Mouse (Mus musculus) urinary bladder, postnatal 36 days (tissue): ENCODE data around the gene Gli2.

ENCODE experiments used
- DNase-seq, 2 experiments: peaks; one replicate each; pipeline ENCODE4 v3.0.0; 2022; ENCODE audit warnings: low spot score in 2 of 2, mixed read lengths in 1 of 2

Gene Gli2

DNA sequence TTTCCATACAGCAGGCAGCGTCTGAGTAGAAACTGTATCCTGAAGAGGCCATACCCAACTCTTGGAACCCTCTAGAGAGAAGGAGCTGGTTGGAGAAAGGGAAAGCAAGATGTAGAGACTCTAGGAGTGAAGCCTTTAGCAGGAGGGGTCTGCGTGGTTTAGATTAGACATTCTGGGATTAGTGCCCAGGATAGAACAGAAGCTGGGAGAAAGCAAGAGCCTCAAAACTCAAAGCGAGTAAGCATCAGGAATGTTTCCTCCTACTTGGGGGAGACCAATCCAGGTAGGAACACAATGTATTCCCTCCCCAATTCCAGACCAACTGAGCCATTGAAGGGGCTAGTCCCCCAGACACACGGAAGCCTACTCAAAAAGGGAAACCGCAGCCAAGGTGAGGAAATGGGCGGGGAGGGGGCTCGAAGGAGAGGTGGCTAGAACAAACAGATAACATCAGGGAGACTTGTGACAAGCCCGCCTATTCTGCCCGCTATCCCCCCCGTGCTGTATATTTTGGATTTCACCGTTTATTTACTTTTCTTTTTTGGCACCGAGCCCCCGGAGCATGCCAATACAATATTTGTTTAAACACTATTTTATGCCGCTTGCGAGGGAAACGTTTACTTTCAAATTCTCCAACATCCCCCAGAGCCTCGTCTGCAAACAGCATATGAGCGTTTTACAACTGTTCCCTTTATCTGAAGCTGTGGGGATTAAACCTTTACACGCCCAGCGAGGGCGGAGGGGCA lies 2.1 kb downstream of the Gli2 start:
- DNase-seq, result peak in 1 of 2 experiments; percentile 22

- DNase-seq, result no peak
Observed at GRCm38 (mm10) chr1:119049812-119050615, 3.4 kb downstream of the Gli2 start.

GRCm38 (mm10) chr1:119048988-119049387 lies 4.4 kb downstream of the Gli2 start:
- no peak for DNase-seq

DNA sequence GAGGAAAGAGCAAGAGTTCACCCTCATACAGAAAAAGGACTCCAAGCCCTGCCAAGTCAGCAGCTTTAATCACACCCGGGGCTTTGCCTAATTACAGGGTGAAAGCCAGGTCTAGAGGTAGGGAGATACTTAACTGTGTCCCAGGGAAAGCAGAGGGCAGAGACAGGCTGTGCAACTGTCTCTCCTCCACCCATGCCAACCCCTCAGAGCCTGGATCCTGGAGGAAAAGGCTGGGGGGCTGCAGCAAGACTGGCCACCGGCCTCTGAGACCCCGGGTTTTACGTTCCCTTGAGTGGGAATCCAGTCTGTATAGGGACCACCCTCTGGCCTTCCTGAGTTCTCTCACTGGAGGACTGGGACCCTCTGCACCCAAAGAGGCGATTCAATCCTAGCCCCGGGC lies 4.9 kb downstream of the Gli2 start:
- no peak for DNase-seq

DNA sequence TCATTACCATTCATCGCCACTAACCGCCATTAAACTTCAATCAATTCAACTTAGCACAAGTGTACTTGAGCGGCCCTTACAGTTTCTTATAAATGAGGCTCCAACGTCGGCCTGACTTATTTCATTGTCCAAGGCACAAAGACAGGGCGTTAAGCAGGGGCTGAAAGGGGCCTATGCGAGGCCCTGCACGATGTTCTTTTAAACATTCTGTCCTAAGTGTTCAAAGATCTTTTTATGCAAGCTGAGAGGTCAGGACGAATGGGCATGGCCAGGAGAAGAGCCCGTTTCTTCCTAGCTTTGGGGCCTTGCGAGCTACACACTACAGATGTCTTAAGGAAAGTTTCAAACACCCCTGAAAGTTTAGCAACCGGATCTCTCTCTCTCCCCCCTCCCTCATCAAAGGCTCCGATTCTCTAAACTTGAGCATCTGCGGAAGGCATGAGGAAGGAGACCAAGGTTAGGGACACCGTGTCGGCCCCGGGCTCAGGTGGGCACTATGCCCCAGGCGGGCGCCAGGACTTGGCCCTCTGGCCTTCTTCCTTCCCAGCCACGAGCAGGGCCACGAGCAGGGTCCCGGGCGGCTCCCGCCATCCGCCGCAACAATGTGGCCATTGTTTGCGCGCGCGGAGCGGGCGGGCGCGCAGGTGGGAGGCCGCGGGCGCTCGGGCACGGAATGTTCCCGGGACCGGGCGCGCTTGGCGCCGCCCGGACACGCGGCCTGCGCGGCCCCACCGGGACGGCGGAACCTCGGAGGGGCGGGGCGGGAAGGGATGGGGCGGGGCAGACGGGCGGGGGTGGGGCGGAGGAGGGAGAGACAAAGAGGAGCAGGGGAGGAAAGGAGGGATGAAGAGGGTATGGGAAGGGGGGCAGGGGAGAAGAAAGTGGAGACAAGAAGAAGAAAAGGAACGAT lies 5.7 kb downstream of the Gli2 start:
- peak; percentile 22 to 32 for DNase-seq

GRCm38 (mm10) chr1:119038436-119038835 lies 15.0 kb downstream of the Gli2 start:
- no peak for DNase-seq

GRCm38 (mm10) chr1:119035931-119036330 lies 17.5 kb downstream of the Gli2 start:
- DNase-seq, result no peak

- DNase-seq, result no peak
Observed at GRCm38 (mm10) chr1:119035301-119035700, 18.1 kb downstream of the Gli2 start.

DNA sequence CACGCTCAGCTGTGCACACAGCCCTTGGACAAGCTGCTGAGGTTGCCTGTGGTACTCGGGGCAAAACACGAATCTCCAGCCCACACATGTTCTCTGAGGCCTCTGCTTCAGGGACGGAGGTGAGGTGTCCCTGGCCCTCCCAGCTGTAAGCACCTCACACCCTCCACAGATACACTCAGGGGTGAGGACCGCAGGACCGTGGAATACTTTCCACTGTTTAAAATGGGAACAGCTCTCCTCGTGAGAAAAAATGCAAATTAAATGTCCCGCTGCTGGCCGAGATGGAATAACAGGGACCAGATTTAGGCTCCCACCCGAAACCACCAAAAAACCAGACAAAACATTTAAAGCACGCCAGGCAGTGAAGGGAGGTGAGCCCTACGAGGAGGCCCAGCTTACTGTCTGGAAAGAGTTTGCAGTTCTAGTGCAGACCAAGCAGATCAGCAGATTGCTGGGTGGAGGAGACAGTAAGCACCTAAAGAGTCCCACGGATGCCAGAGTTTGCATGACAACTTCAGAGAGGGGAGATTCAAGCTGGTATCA lies 19.2 kb downstream of the Gli2 start:
- DNase-seq, result no peak

- DNase-seq, result peak; percentile 28 to 71
Observed at GRCm38 (mm10) chr1:119033450-119034162, 19.8 kb downstream of the Gli2 start.

DNA sequence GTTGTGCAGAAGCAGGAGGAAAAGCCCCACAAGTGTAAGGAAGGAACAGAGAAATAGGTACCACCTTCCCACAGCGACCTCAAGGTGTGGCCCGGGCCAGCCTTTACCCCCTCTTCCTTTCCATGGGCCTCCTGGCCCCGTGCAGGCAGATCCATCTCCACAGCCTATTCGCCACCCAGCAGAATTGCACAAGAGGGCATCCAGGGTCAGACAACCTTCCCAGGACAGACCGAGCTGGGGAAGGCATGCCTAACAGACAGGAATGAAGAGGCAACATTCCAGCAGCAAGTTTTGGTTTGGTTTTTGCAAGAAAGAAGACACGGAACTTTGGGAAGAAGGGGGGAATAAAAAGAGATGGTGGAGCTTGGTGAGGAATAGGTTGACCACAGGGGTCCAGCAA lies 22.2 kb downstream of the Gli2 start:
- peak in 1 of 2 experiments; percentile 51 for DNase-seq

DNA sequence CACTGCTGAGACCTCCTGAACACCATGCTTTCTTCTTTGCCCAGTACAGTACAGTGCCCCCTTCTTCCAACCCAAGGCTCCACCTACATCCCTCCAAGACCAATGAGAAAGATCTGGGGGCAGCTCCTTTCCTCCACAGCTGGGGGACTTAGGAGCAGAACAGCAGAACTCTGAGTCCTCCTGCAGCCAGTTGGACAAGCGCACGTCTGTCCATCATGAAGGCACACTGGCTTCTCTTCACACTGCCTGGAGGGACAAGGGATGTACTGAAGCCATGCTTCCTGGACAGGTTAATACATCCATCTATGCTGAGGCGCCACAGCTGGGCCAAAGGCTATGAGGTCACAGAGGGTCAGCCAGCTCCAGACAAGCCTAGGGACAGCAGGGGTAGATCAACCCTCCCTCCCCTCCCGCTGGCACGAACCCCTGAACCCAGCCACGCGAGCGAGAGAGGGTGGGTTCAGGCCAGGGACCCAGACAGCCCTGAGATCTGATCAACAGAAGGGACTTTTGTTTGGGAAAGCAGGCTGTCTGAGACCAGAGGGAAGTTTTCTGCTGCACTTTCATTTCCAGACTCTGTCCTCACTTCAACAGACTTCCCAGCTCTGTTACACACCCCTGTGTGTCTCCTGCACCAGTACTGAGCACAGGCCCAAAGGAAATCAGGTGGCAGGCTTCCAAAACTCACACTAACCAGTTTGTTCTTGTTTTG lies 27.6 kb downstream of the Gli2 start:
- DNase-seq, result peak; percentile 54 to 57

DNA sequence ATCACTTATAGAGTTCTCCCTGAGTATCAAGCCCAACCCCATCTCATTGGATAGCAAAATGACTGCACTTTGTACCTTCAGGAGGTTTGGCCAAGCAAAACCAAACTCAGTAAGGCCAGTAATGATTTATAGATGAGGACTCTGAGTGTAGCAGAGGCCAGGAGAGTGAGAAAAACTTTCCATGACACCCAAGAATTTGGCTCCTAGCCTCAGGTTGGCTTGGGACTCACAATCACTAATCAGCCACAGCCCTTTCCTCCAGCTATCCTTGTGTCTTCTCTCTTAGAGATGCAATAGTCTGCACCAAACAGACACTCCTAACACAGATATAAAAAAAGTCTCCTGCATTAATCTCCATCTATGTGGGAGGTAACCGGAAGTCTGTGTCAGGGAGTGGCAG lies 31.1 kb downstream of the Gli2 start:
- DNase-seq, result peak; percentile 38 to 46

- no peak for DNase-seq
Observed at GRCm38 (mm10) chr1:119020092-119020491, 33.3 kb downstream of the Gli2 start.

GRCm38 (mm10) chr1:119019056-119019455 lies 34.4 kb downstream of the Gli2 start:
- DNase-seq, result no peak

- DNase-seq, result no peak
Observed at GRCm38 (mm10) chr1:119016866-119017265, 36.6 kb downstream of the Gli2 start.

DNA sequence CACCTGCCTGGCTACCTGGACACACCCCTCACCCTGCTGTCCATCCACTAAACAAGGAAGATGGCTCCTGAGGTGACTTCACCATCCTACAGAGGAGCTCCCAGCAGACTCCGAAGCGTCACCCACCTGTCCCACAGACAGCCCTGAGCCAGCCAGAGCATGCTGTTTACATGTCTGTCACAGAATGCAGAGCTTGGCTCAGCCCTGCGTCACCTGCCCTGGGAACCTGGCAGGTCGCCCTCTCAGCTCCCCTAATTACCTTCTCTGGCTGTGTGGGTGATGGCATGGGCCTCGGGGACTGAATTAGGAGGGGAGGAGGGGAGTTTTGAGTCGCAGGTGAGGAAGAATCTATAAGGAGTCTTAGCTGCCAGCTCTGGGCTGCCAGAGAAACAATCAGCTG lies 38.3 kb downstream of the Gli2 start:
- DNase-seq, result no peak

- DNase-seq, result no peak
Observed at GRCm38 (mm10) chr1:119008949-119009348, 44.5 kb downstream of the Gli2 start.

GRCm38 (mm10) chr1:119003852-119004398 lies 49.5 kb downstream of the Gli2 start:
- DNase-seq, result no peak

DNA sequence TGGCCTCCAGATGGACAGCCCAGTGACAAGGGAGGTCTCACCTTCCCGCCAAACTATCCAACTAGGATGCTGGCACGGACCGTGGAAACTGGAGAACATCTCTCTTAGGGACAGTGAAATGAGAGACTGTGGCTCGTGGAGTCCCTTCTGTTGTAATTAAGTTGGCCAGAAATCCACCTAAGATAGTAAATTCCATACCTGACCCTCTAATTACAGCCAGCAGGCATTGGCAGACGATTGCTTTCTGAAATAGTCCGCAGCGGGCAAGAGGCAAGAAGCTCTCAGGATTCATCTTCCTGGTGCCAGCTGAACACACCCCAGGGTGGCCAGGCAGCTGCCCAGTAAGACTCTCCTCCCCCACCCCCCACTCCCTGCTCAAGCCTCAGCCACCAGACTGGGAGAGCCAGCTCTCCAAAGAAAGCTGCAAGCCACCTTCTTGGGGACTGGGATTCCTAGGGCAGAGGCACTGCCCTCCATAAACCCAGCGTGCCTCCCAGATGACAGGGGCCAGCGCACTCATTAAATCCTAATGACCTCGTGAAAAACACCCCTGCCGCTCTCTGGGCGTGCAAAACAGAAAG lies 51.9 kb downstream of the Gli2 start:
- DNase-seq, result no peak
